Mouse (Mus musculus): ENCODE measurements around the gene Bdnf. TPM values are rescaled to one million over a fixed set of nuclear protein-coding genes. Genes with fewer than 3 reads are reported as not detected.
A peak's percentile ranks its signal among the peaks of the same experiment; 100 is the strongest.

Gene Bdnf
- total and polyA plus RNA-seq, 3 experiments = 0.04 TPM; not detected in 2

GRCm38 (mm10) chr2:109748815-109749214 lies 74.3 kb downstream of the Bdnf start:
- Histone ChIP-seq H3K36me3 (replicated peaks in 1 of 2; ENCODE audit: control insufficient read depth in 1 of 2, insufficient read depth in 1 of 2, low read length in 1 of 2) (no peaks in the 10 kb centered on the region), H3K27me3 (replicated peaks) (no peaks in the 10 kb centered on the region), H3K9me3 (replicated peaks; ENCODE audit: low read length) (no peaks in the 10 kb centered on the region), H3K4me2 (ENCODE audit: insufficient read depth, low read depth, poor library complexity, severe bottlenecking) (no peak overlapping the region), H3K79me2 (replicated peaks; ENCODE audit: control insufficient read depth, extremely low read depth, insufficient read depth, poor library complexity, severe bottlenecking) (no peaks in the 10 kb centered on the region), H3K4me1 (ENCODE audit: control insufficient read depth in 1 of 2, insufficient read depth in 2 of 2) (peaks cover 5 to 35% of the 10 kb centered on the region in 2 experiments; a peak in 3 of 4 replicates), H3K4me3 (replicated peaks in 1 of 3; ENCODE audit: low read depth in 2 of 3, low read length in 2 of 3, poor library complexity in 1 of 3) (no peak overlapping the region), H3K27ac (ENCODE audit: insufficient read depth, low read depth) (no peak overlapping the region), H3K9ac (ENCODE audit: insufficient read depth, low read depth) (no peak overlapping the region)
- peak; percentile 49 for DNase-seq (ENCODE audit: extremely low read depth)
- TF ChIP-seq ELF1 (IDR thresholded peaks at IDR 0.05; ENCODE audit: low read depth, low read length) (peak; percentile 36; the same call in 1 of the 2 replicates), E2F4 (IDR thresholded peaks at IDR 0.05; ENCODE audit: insufficient replicate concordance, low read depth, low read length) (no peak), IRF4 (IDR thresholded peaks at IDR 0.05; ENCODE audit: low read depth, low read length) (peak; percentile 42; the same call in 1 of the 2 replicates), EP300 (IDR thresholded peaks at IDR 0.05; ENCODE audit: low read length) (peak; percentile 26; the same call in 1 of the 2 replicates)
- in situ Hi-C loops (cut with MboI; ENCODE audit: low pct_ligation_motif_present, low pct_unique_long_range_greater_than_20kb, low sequenced_read_pairs) (no loop called here), dilution Hi-C loops (cut with MboI; ENCODE audit: extremely low pct_ligation_motif_present, extremely low pct_unique_long_range_greater_than_20kb, low sequenced_read_pairs) (no loop called here)

- no peak for DNase-seq (ENCODE audit: extremely low read depth)
- no peak overlapping the region for H3K27ac ChIP-seq (ENCODE audit: insufficient read depth, low read depth)
- no peaks in the 10 kb centered on the region for H3K9me3 ChIP-seq (replicated peaks; ENCODE audit: low read length)
- in situ Hi-C loops (cut with MboI; ENCODE audit: low pct_ligation_motif_present, low pct_unique_long_range_greater_than_20kb, low sequenced_read_pairs) (no loop called here), dilution Hi-C loops (cut with MboI; ENCODE audit: extremely low pct_ligation_motif_present, extremely low pct_unique_long_range_greater_than_20kb, low sequenced_read_pairs) (no loop called here)
- H3K36me3 ChIP-seq (replicated peaks in 1 of 2; ENCODE audit: control insufficient read depth in 1 of 2, insufficient read depth in 1 of 2, low read length in 1 of 2) = no peaks in the 10 kb centered on the region
- no peaks in the 10 kb centered on the region for H3K79me2 ChIP-seq (replicated peaks; ENCODE audit: control insufficient read depth, extremely low read depth, insufficient read depth, poor library complexity, severe bottlenecking)
- peaks cover 5 to 24% of the 10 kb centered on the region in 2 experiments; a peak in 3 of 4 replicates for H3K4me1 ChIP-seq (ENCODE audit: control insufficient read depth in 1 of 2, insufficient read depth in 2 of 2)
- TF ChIP-seq ELF1 (IDR thresholded peaks at IDR 0.05; ENCODE audit: low read depth, low read length) (no peak), JUN (IDR thresholded peaks at IDR 0.05; ENCODE audit: insufficient read depth, low read depth, low read length) (no peak), POLR2AphosphoS2 (IDR thresholded peaks at IDR 0.05; ENCODE audit: low read depth, low read length) (no peak), PAX5 (IDR thresholded peaks at IDR 0.05; ENCODE audit: low read length) (no peak), MYC (IDR thresholded peaks at IDR 0.05; ENCODE audit: low read depth, low read length) (no peak), CTCF (conservative IDR thresholded peaks at IDR 0.05 in 1 of 2, IDR thresholded peaks at IDR 0.05 in 1 of 2; ENCODE audit: low read depth in 2 of 2, low read length in 2 of 2) (no peak), ZC3H11A (IDR thresholded peaks at IDR 0.05; ENCODE audit: low read depth, low read length) (no peak), ZMIZ1 (IDR thresholded peaks at IDR 0.05; ENCODE audit: low read depth, low read length) (no peak), NRF1 (IDR thresholded peaks at IDR 0.05; ENCODE audit: low read depth, low read length) (no peak), MXI1 (IDR thresholded peaks at IDR 0.05; ENCODE audit: low read depth, low read length) (no peak)
- no peak overlapping the region for H3K4me2 ChIP-seq (ENCODE audit: insufficient read depth, low read depth, poor library complexity, severe bottlenecking)
- H3K27me3 ChIP-seq (replicated peaks) = no peaks in the 10 kb centered on the region
- H3K9ac ChIP-seq (ENCODE audit: insufficient read depth, low read depth) = no peak overlapping the region
- H3K4me3 ChIP-seq (replicated peaks in 1 of 3; ENCODE audit: low read depth in 2 of 3, low read length in 2 of 3, poor library complexity in 1 of 3) = no peak overlapping the region
Measured at GRCm38 (mm10) chr2:109749964-109750363, 75.5 kb downstream of the Bdnf start.

GRCm38 (mm10) chr2:109750484-109750883 lies 76.0 kb downstream of the Bdnf start:
- no peaks in the 10 kb centered on the region for H3K27me3 ChIP-seq (replicated peaks)
- peaks cover 5 to 19% of the 10 kb centered on the region in 2 experiments; a peak in 3 of 4 replicates for H3K4me1 ChIP-seq (ENCODE audit: control insufficient read depth in 1 of 2, insufficient read depth in 2 of 2)
- dilution Hi-C loops (cut with MboI; ENCODE audit: extremely low pct_ligation_motif_present, extremely low pct_unique_long_range_greater_than_20kb, low sequenced_read_pairs) (no loop called here), in situ Hi-C loops (cut with MboI; ENCODE audit: low pct_ligation_motif_present, low pct_unique_long_range_greater_than_20kb, low sequenced_read_pairs) (no loop called here)
- no peaks in the 10 kb centered on the region for H3K9me3 ChIP-seq (replicated peaks; ENCODE audit: low read length)
- H3K36me3 ChIP-seq (replicated peaks in 1 of 2; ENCODE audit: control insufficient read depth in 1 of 2, insufficient read depth in 1 of 2, low read length in 1 of 2) = no peaks in the 10 kb centered on the region
- no peak for DNase-seq (ENCODE audit: extremely low read depth)
- H3K4me3 ChIP-seq (replicated peaks in 1 of 3; ENCODE audit: low read depth in 2 of 3, low read length in 2 of 3, poor library complexity in 1 of 3) = no peak overlapping the region
- TF ChIP-seq ZNF384 (IDR thresholded peaks at IDR 0.05; ENCODE audit: low read depth, low read length) (no peak), CHD1 (IDR thresholded peaks at IDR 0.05; ENCODE audit: low read depth, low read length) (no peak), MEF2A (IDR thresholded peaks at IDR 0.05; ENCODE audit: borderline replicate concordance, low read depth, low read length) (no peak), CTCF (conservative IDR thresholded peaks at IDR 0.05 in 1 of 2, IDR thresholded peaks at IDR 0.05 in 1 of 2; ENCODE audit: low read depth in 2 of 2, low read length in 2 of 2) (no peak), RAD21 (IDR thresholded peaks at IDR 0.05; ENCODE audit: low read depth, low read length) (no peak), JUND (conservative IDR thresholded peaks at IDR 0.05; ENCODE audit: low read depth, low read length) (no peak)
- H3K4me2 ChIP-seq (ENCODE audit: insufficient read depth, low read depth, poor library complexity, severe bottlenecking) = no peak overlapping the region
- H3K79me2 ChIP-seq (replicated peaks; ENCODE audit: control insufficient read depth, extremely low read depth, insufficient read depth, poor library complexity, severe bottlenecking) = no peaks in the 10 kb centered on the region
- H3K27ac ChIP-seq (ENCODE audit: insufficient read depth, low read depth) = no peak overlapping the region
- H3K9ac ChIP-seq (ENCODE audit: insufficient read depth, low read depth) = no peak overlapping the region
